Mouse (Mus musculus) CH12.LX (cell line): ENCODE results near the gene Myo10. TPM values are rescaled to one million over a fixed set of nuclear protein-coding genes. Genes with fewer than 3 reads are reported as not detected.

Source experiments
- DNase-seq: peaks from one replicate; pipeline ENCODE4 v3.0.0-alpha.2; 2013; ENCODE audit errors: extremely low read depth
- H3K27ac ChIP-seq: 2 replicates; pipeline ENCODE4 v1.5.1; 2012; ENCODE audit warnings: low read depth, mild to moderate bottlenecking, control low read depth, moderate library complexity; ENCODE audit not compliant: insufficient read depth
- H3K27me3 ChIP-seq: replicated peaks from 2 replicates; pipeline ENCODE3; 2012; ENCODE audit warnings: inconsistent platforms
- H3K36me3 ChIP-seq, 2 experiments: replicated peaks in 1 of 2; 2 replicates each; pipeline versions ENCODE3 to v1.6.1; 2012; ENCODE audit warnings: inconsistent platforms in 1 of 2, low read length in 1 of 2, mild to moderate bottlenecking in 1 of 2, mixed read lengths in 1 of 2, moderate library complexity in 1 of 2; ENCODE audit not compliant: control insufficient read depth in 1 of 2, insufficient read depth in 1 of 2
- H3K4me1 ChIP-seq, 2 experiments: 2 replicates each; pipeline ENCODE4 v1.6.1; 2012; ENCODE audit warnings: inconsistent platforms in 1 of 2, moderate library complexity in 1 of 2; ENCODE audit not compliant: insufficient read depth in 2 of 2, control insufficient read depth in 1 of 2
- H3K4me2 ChIP-seq: 2 replicates; pipeline ENCODE4 v1.6.1; 2012; ENCODE audit warnings: low read depth, mild to moderate bottlenecking, control low read depth; ENCODE audit not compliant: poor library complexity, insufficient read depth, severe bottlenecking
- H3K4me3 ChIP-seq, 3 experiments: fragments of 150-350 bp in 1 of 3; sonication (generic) in 1 of 3; replicated peaks in 1 of 3; 2 replicates each; pipeline versions ENCODE3 to v1.5.1; 2011 to 2012; ENCODE audit warnings: low read depth in 2 of 3, low read length in 2 of 3, mild to moderate bottlenecking in 2 of 3, moderate library complexity in 2 of 3, control low read depth in 1 of 3, improper control_type of control experiment in 1 of 3, inconsistent platforms in 1 of 3, mixed read lengths in 1 of 3; ENCODE audit not compliant: poor library complexity in 1 of 3
- H3K79me2 ChIP-seq: replicated peaks from 2 replicates; pipeline ENCODE4 v1.6.1; 2012; ENCODE audit warnings: mild to moderate bottlenecking, moderate library complexity; ENCODE audit not compliant: control insufficient read depth, poor library complexity, insufficient read depth, severe bottlenecking; ENCODE audit errors: extremely low read depth
- H3K9ac ChIP-seq: 2 replicates; pipeline ENCODE4 v1.6.1; 2012; ENCODE audit warnings: low read depth, mild to moderate bottlenecking, control low read depth, moderate library complexity; ENCODE audit not compliant: insufficient read depth
- H3K9me3 ChIP-seq: replicated peaks from 2 replicates; pipeline ENCODE3; 2012; ENCODE audit warnings: low read length, inconsistent platforms, mixed read lengths
- BHLHE40 ChIP-seq: IDR thresholded peaks from 2 replicates; pipeline ENCODE4 v1.6.1; 2011; ENCODE audit warnings: mild to moderate bottlenecking, low read depth, low read length, improper control_type of control experiment
- CHD1 ChIP-seq: IDR thresholded peaks from 2 replicates; pipeline ENCODE4 v1.6.1; 2012; ENCODE audit warnings: low read depth, low read length, improper control_type of control experiment, inconsistent platforms
- CTCF ChIP-seq, 2 experiments: IDR thresholded peaks in 1 of 2; conservative IDR thresholded peaks in 1 of 2; 2 replicates each; pipeline ENCODE4 v1.5.1; 2011 to 2012; ENCODE audit warnings: low read depth in 2 of 2, low read length in 2 of 2, improper control_type of control experiment in 1 of 2, inconsistent platforms in 1 of 2, mild to moderate bottlenecking in 1 of 2, moderate library complexity in 1 of 2
- E2F4 ChIP-seq: IDR thresholded peaks from 2 replicates; pipeline ENCODE4 v1.6.1; 2011; ENCODE audit warnings: low read depth, low read length, improper control_type of control experiment; ENCODE audit not compliant: insufficient replicate concordance
- ELF1 ChIP-seq: IDR thresholded peaks from 2 replicates; pipeline ENCODE4 v1.6.1; 2014; ENCODE audit warnings: low read depth, mild to moderate bottlenecking, inconsistent platforms, low read length, improper control_type of control experiment
- ETS1 ChIP-seq: conservative IDR thresholded peaks from 2 replicates; pipeline ENCODE4 v1.6.1; 2012; ENCODE audit warnings: low read depth, mild to moderate bottlenecking, inconsistent platforms, low read length, improper control_type of control experiment, moderate library complexity
- GABPA ChIP-seq: IDR thresholded peaks from 2 replicates; pipeline ENCODE4 v1.6.1; 2012; ENCODE audit warnings: low read depth, low read length, improper control_type of control experiment, inconsistent platforms; ENCODE audit not compliant: insufficient replicate concordance
- HCFC1 ChIP-seq: IDR thresholded peaks from 2 replicates; pipeline ENCODE4 v1.6.1; 2012; ENCODE audit warnings: low read depth, mild to moderate bottlenecking, inconsistent platforms, low read length, improper control_type of control experiment
- JUN ChIP-seq: IDR thresholded peaks from 2 replicates; pipeline ENCODE4 v1.6.1; 2011; ENCODE audit warnings: low read depth, mild to moderate bottlenecking, low read length, improper control_type of control experiment, moderate library complexity; ENCODE audit not compliant: insufficient read depth
- JUND ChIP-seq: conservative IDR thresholded peaks from 2 replicates; pipeline ENCODE4 v1.6.1; 2011; ENCODE audit warnings: low read depth, low read length, improper control_type of control experiment
- KAT2A ChIP-seq: IDR thresholded peaks from 2 replicates; pipeline ENCODE4 v1.6.1; 2012; ENCODE audit warnings: low read length, improper control_type of control experiment, inconsistent platforms; ENCODE audit not compliant: insufficient replicate concordance
- MAZ ChIP-seq: IDR thresholded peaks from 2 replicates; pipeline ENCODE4 v1.6.1; 2012; ENCODE audit warnings: low read depth, mild to moderate bottlenecking, inconsistent platforms, low read length, improper control_type of control experiment, moderate library complexity
- MEF2A ChIP-seq: IDR thresholded peaks from 2 replicates; pipeline ENCODE4 v1.6.1; 2014; ENCODE audit warnings: low read depth, mild to moderate bottlenecking, inconsistent platforms, low read length, improper control_type of control experiment, borderline replicate concordance
- MXI1 ChIP-seq: IDR thresholded peaks from 2 replicates; pipeline ENCODE4 v1.6.1; 2011; ENCODE audit warnings: mild to moderate bottlenecking, low read depth, low read length, improper control_type of control experiment
- NELFE ChIP-seq: IDR thresholded peaks from 2 replicates; pipeline ENCODE4 v1.6.1; 2011; ENCODE audit warnings: low read depth, low read length, improper control_type of control experiment
- PAX5 ChIP-seq: IDR thresholded peaks from 2 replicates; pipeline ENCODE4 v1.6.1; 2012; ENCODE audit warnings: low read length, inconsistent platforms, mixed read lengths
- POLR2A ChIP-seq: IDR thresholded peaks from 2 replicates; pipeline ENCODE4 v1.6.1; 2011; ENCODE audit warnings: low read depth, mild to moderate bottlenecking, improper control_type of control experiment, low read length
- SIN3A ChIP-seq: IDR thresholded peaks from 2 replicates; pipeline ENCODE4 v1.6.1; 2012; ENCODE audit warnings: low read length, improper control_type of control experiment, inconsistent platforms
- SMC3 ChIP-seq: IDR thresholded peaks from 2 replicates; pipeline ENCODE4 v1.6.1; 2011; ENCODE audit warnings: low read depth, low read length, improper control_type of control experiment
- TBP ChIP-seq: conservative IDR thresholded peaks from 2 replicates; pipeline ENCODE4 v1.6.1; 2011; ENCODE audit warnings: low read depth, low read length, improper control_type of control experiment
- TCF12 ChIP-seq: IDR thresholded peaks from 2 replicates; pipeline ENCODE4 v1.6.1; 2014; ENCODE audit warnings: low read depth, mild to moderate bottlenecking, inconsistent platforms, low read length, improper control_type of control experiment
- UBTF ChIP-seq: IDR thresholded peaks from 2 replicates; pipeline ENCODE4 v1.6.1; 2012; ENCODE audit warnings: low read depth, mild to moderate bottlenecking, inconsistent platforms, low read length, improper control_type of control experiment, moderate library complexity
- USF2 ChIP-seq: conservative IDR thresholded peaks from 2 replicates; pipeline ENCODE4 v1.6.1; 2011; ENCODE audit warnings: low read depth, low read length, improper control_type of control experiment
- ZC3H11A ChIP-seq: IDR thresholded peaks from 2 replicates; pipeline ENCODE4 v1.6.1; 2012; ENCODE audit warnings: low read depth, mild to moderate bottlenecking, inconsistent platforms, low read length, improper control_type of control experiment
- ZKSCAN1 ChIP-seq: IDR thresholded peaks from 2 replicates; pipeline ENCODE4 v1.6.1; 2012; ENCODE audit warnings: low read depth, inconsistent platforms, low read length, improper control_type of control experiment, borderline replicate concordance
- ZMIZ1 ChIP-seq: IDR thresholded peaks from 2 replicates; pipeline ENCODE4 v1.6.1; 2012; ENCODE audit warnings: low read depth, mild to moderate bottlenecking, inconsistent platforms, low read length, improper control_type of control experiment
- ZNF384 ChIP-seq: IDR thresholded peaks from 2 replicates; pipeline ENCODE4 v1.6.1; 2012; ENCODE audit warnings: low read depth, low read length, improper control_type of control experiment, inconsistent platforms
- dilution Hi-C: fragments of 300-500 bp; cut with MboI; formaldehyde crosslinking; loops from 2 replicates; pipeline ENCODE4 v1.14.3; 2020; ENCODE audit warnings: low sequenced_read_pairs; ENCODE audit not compliant: extremely low pct_unique_long_range_greater_than_20kb, extremely low pct_ligation_motif_present
- in situ Hi-C: fragments of 300-500 bp; cut with MboI; formaldehyde crosslinking; loops from 3 replicates; pipeline ENCODE4 v1.14.3; 2019; ENCODE audit warnings: low sequenced_read_pairs, low pct_ligation_motif_present, low pct_unique_long_range_greater_than_20kb, mixed read lengths
- polyA plus RNA-seq: library from polyadenylated mRNA; unstranded; fragments of >175 nt; gene quantifications from 2 replicates; pipeline ENCODE4 v1.2.1, GENCODE M21; 2012; ENCODE audit warnings: low read depth; ENCODE audit not compliant: insufficient read length
- total RNA-seq, 2 experiments: library from RNA; depleted of rRNA; stranded (reverse); fragments of 300-350 nt in 1 of 2; fragments of >200 nt in 1 of 2; gene quantifications; 2 replicates each; pipeline ENCODE4 v1.2.3; 2012 to 2014

Myo10 gene
- total and polyA plus RNA-seq, 3 experiments, result 6.4 to 13.6 (median 8.6) TPM

DNA sequence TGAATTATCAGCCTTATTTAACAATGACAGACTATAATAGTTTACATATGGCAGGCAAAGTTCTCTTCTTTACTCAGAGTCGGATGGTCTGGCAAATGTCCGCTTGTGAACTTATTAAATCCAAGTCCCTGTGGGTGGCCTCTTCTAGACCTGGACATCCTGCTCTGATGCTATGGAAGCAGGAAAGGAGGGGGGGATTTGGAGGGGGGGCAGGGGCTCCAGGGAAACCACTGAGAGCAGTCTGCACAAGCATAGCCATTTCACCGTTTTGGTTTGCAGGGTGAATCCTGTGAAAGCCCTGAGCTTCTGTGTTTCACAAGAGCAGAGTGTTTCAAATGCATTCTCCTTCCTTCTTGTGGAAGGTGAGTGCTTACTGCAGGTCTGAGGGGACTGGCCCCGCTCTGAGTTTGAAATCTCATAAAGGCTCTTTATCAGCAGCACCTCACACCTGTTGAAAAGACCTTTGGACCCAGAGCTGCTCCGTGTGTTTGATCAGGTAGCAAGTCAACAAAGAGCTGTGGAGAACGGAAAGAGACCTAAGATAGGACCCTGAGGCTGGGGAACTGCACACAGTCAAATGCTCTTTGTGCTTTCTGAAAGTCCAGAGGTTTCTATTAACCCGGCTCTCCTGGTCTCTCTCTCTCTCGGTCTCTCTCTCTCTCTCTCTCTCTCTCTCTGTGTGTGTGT lies 40.7 kb downstream of the Myo10 start:
- Histone ChIP-seq H3K36me3 (no peaks in the 10 kb centered on the region), H3K79me2 (no peaks in the 10 kb centered on the region), H3K4me1 (peaks cover 0 to 4% of the 10 kb centered on the region in 2 experiments; a peak in 2 of 4 replicates), H3K27ac (no peak overlapping the region), H3K9me3 (no peaks in the 10 kb centered on the region), H3K27me3 (no peaks in the 10 kb centered on the region), H3K4me3 (no peak overlapping the region), H3K4me2 (no peak overlapping the region), H3K9ac (no peak overlapping the region)
- no peak for DNase-seq
- dilution Hi-C loops, result no loop called here
- TF ChIP-seq BHLHE40 (no peak), ETS1 (no peak), ELF1 (no peak), TBP (no peak), JUND (no peak), CTCF (conservative IDR thresholded peaks at IDR 0.05 in 1 of 2, IDR thresholded peaks at IDR 0.05 in 1 of 2; ENCODE audit: low read depth in 2 of 2, low read length in 2 of 2) (no peak), MXI1 (no peak), MEF2A (no peak), ZNF384 (no peak), MAZ (no peak), PAX5 (no peak), JUN (no peak), UBTF (no peak), ZC3H11A (no peak), POLR2A (no peak), GABPA (no peak), SIN3A (no peak), ZMIZ1 (no peak), TCF12 (no peak)
- in situ Hi-C loops, result no loop called here

DNA sequence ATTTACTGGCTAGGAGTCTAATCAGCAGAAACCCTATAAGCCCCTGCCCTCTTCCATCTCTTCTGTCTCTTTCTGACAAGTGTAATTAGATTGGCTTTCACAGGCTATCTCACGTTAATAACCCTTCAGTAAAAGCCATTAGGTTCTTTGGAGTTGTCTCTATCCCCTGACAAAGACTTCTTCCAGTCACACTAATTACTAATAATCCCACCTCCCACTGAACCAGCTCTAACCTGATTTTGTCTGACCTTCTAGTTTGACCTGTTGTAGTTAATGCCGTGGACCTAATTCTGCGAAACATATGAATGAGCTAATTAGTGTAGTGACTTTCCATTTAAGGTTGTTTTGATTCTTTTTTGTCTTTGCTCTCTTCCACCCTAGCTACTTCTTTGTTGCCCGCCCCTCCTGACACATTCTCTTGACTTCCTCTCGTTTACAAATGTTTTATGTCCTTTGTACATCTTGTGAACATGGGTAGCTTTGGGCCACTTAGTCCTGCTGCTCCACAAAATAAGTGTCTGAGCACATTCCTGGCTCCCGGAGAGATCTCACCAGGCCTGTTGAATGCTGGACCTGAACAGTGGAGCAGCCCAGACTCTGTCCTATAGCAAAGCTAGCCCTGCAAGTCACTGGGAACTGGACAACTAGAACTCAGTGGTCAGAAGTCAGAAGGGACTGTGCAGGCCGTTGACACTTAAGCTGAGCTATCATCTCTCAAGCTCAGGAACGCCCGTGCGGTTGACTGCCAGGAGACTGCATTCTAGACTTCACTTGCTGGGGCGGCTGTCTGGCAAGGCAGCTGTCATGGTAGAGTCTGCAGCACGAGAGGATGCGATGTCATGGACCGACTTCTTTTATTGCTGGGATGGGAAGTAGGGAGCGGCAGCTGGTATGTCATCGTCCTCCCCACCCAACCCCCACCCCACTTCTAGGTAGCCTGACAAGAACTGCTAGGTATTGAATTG lies 47.2 kb downstream of the Myo10 start:
- TF ChIP-seq ZMIZ1, result no peak
- TF ChIP-seq MXI1, result no peak
- no peak for TF ChIP-seq BHLHE40
- no peak for TF ChIP-seq USF2
- TF ChIP-seq KAT2A, result no peak
- no peak for TF ChIP-seq NELFE
- no peak for TF ChIP-seq TCF12
- TF ChIP-seq MAZ, result no peak
- TF ChIP-seq GABPA, result no peak
- no peak for TF ChIP-seq CHD1
- TF ChIP-seq ELF1, result no peak
- no peak for TF ChIP-seq HCFC1
- no peak for TF ChIP-seq E2F4
- no peak for TF ChIP-seq ZKSCAN1
- TF ChIP-seq UBTF, result no peak
- no peak for TF ChIP-seq JUND
- TF ChIP-seq SMC3, result no peak

More for the DNA sequence above, 47.2 kb downstream of the Myo10 start:
- no peak overlapping the region for H3K9ac ChIP-seq
- dilution Hi-C loops, result no loop called here
- H3K79me2 ChIP-seq, result no peaks in the 10 kb centered on the region
- no peak for DNase-seq
- in situ Hi-C loops, result no loop called here
- no peaks in the 10 kb centered on the region for H3K9me3 ChIP-seq
- H3K4me3 ChIP-seq, result no peak overlapping the region
- no peaks in the 10 kb centered on the region for H3K27me3 ChIP-seq
- H3K27ac ChIP-seq, result no peak overlapping the region
- no peaks in the 10 kb centered on the region for H3K4me1 ChIP-seq
- no peaks in the 10 kb centered on the region for H3K36me3 ChIP-seq
- no peak overlapping the region for H3K4me2 ChIP-seq
